Mouse (Mus musculus) bone marrow, adult 2 months (tissue): Measurements from ENCODE around the gene Abr.

Source experiments
- CTCF ChIP-seq: fragments of 200-500 bp; IDR thresholded peaks from 2 replicates; pipeline ENCODE4 v1.5.1; 2011; ENCODE audit warnings: low read length, control low read depth; ENCODE audit not compliant: control insufficient read depth, insufficient read depth
- POLR2A ChIP-seq: fragments of 200-500 bp; IDR thresholded peaks from 2 replicates; pipeline ENCODE4 v1.6.1; 2011; ENCODE audit warnings: low read depth, mild to moderate bottlenecking, control low read depth, low read length, borderline replicate concordance; ENCODE audit not compliant: control insufficient read depth

- TF ChIP-seq CTCF, result no peak
- TF ChIP-seq POLR2A, result no peak
These were observed 2.0 kb upstream of the Abr start for GRCm38 (mm10) chr11:76624071-76624470.
